ENCODE assay signal across 10 mouse cellular contexts in genomic region chr2:25145346-25145745, GRCm38 (mm10). TPM values are rescaled to one million over a fixed set of nuclear protein-coding genes. Genes with fewer than 3 reads are reported as not detected.
A peak's percentile ranks its signal among the peaks of the same experiment; 100 is the strongest.
DNase-seq lines count a peak whose midpoint lies in the region; ATAC-seq and TF ChIP-seq lines count a peak whose summit lies in the region.
"Had no signal": no experiment of that assay in that cellular context is flagged by ENCODE, and none has a peak within 500 bp of the region (broad histone marks: within the 10 kb centered on the region; RNA-seq: fewer than 3 reads in every experiment).

No protein-coding gene starts in this region.

- no peaks in the 10 kb centered on the region for H3K27me3 ChIP-seq in embryonic facial prominence, embryonic 14.5 days (replicated peaks; ENCODE audit: control insufficient read depth, insufficient read depth, low read length)
- H3K27me3 ChIP-seq in embryonic facial prominence, embryonic 10.5 days (replicated peaks; ENCODE audit: low read depth, poor library complexity, severe bottlenecking), result no peaks in the 10 kb centered on the region
- no peaks in the 10 kb centered on the region for H3K27me3 ChIP-seq in heart, embryonic 15.5 days
- no peaks in the 10 kb centered on the region for H3K27me3 ChIP-seq in liver, postnatal 0 days (ENCODE audit: insufficient read depth, low read length)

- no peak for ATAC-seq in embryonic facial prominence, embryonic 14.5 days (ENCODE audit: low read depth)
- peak; percentile 42 for ATAC-seq in heart, embryonic 15.5 days (replicated peaks; ENCODE audit: insufficient number of reproducible peaks, insufficient read depth, low FRiP score, low read depth)
- peak; percentile 35 for ATAC-seq in liver, postnatal 0 days

- no peak overlapping the region for H3K9ac ChIP-seq in embryonic facial prominence, embryonic 14.5 days (ENCODE audit: low read depth, low read length)
- H3K9ac ChIP-seq in heart, embryonic 15.5 days, result no peak overlapping the region
- no peak overlapping the region for H3K9ac ChIP-seq in liver, postnatal 0 days (replicated peaks)

- WGBS in embryonic facial prominence, embryonic 14.5 days, result 78% methylated on average over 6 of the region's 6 CpGs
- 82% methylated on average over 6 of the region's 6 CpGs for WGBS in embryonic facial prominence, embryonic 10.5 days
- 60% methylated on average over 6 of the region's 6 CpGs for WGBS in heart, embryonic 15.5 days
- WGBS in liver, postnatal 0 days (ENCODE audit: insufficient replicate concordance), result 77% methylated on average over 6 of the region's 6 CpGs

- no peak for TF ChIP-seq EP300 in liver, postnatal 0 days (IDR thresholded peaks at IDR 0.05; ENCODE audit: low read depth)

- H3K4me1 ChIP-seq in embryonic facial prominence, embryonic 14.5 days (ENCODE audit: control insufficient read depth, insufficient read depth, low read length), result no peaks in the 10 kb centered on the region
- H3K4me1 ChIP-seq in embryonic facial prominence, embryonic 10.5 days, result no peaks in the 10 kb centered on the region
- H3K4me1 ChIP-seq in heart, embryonic 15.5 days (replicated peaks), result peaks cover 12% of the 10 kb centered on the region
- H3K4me1 ChIP-seq in liver, postnatal 0 days (ENCODE audit: insufficient read depth), result peaks cover 8% of the 10 kb centered on the region

- no peak for TF ChIP-seq CTCF in liver, postnatal 0 days (IDR thresholded peaks at IDR 0.05; ENCODE audit: low read depth)

- peak; percentile 32 for DNase-seq in embryonic facial prominence, embryonic 14.5 days (ENCODE audit: low spot score)
- no peak for DNase-seq in embryonic facial prominence, embryonic 10.5 days (ENCODE audit: low spot score)
- DNase-seq in NIH3T3 (ENCODE audit: low read depth), result peak; percentile 26
- no peak for DNase-seq in liver, postnatal 0 days
- no peak for DNase-seq in yolk sac, embryonic 10.5 days (ENCODE audit: low spot score)
- DNase-seq in thymus, postnatal 10 days (ENCODE audit: low spot score in 2 of 2), result no peak
- DNase-seq in natural killer cell, adult 2 months (ENCODE audit: low spot score in 2 of 2), result no peak
- DNase-seq: cerebellum, adult 2 months had no signal

- H3K27ac ChIP-seq in embryonic facial prominence, embryonic 14.5 days (replicated peaks; ENCODE audit: low read depth, low read length), result no peak overlapping the region
- no peak overlapping the region for H3K27ac ChIP-seq in embryonic facial prominence, embryonic 10.5 days (replicated peaks)
- peak overlapping the region; percentile 42; the same call in 1 of the 2 replicates for H3K27ac ChIP-seq in heart, embryonic 15.5 days
- H3K27ac ChIP-seq in liver, postnatal 0 days (ENCODE audit: low read depth), result no peak overlapping the region

- H3K4me2 ChIP-seq in embryonic facial prominence, embryonic 14.5 days (ENCODE audit: low read depth, low read length), result no peak overlapping the region
- no peak overlapping the region for H3K4me2 ChIP-seq in heart, embryonic 15.5 days
- H3K4me2 ChIP-seq in liver, postnatal 0 days (ENCODE audit: low read depth, low read length), result no peak overlapping the region

- no peaks in the 10 kb centered on the region for H3K9me3 ChIP-seq in embryonic facial prominence, embryonic 14.5 days (ENCODE audit: control insufficient read depth, low read length)
- no peaks in the 10 kb centered on the region for H3K9me3 ChIP-seq in embryonic facial prominence, embryonic 10.5 days
- H3K9me3 ChIP-seq in heart, embryonic 15.5 days (replicated peaks), result no peaks in the 10 kb centered on the region
- no peaks in the 10 kb centered on the region for H3K9me3 ChIP-seq in liver, postnatal 0 days (ENCODE audit: low read length)

- no peaks in the 10 kb centered on the region for H3K36me3 ChIP-seq in embryonic facial prominence, embryonic 14.5 days (ENCODE audit: control insufficient read depth, insufficient read depth, low read length)
- no peaks in the 10 kb centered on the region for H3K36me3 ChIP-seq in embryonic facial prominence, embryonic 10.5 days (replicated peaks)
- no peaks in the 10 kb centered on the region for H3K36me3 ChIP-seq in heart, embryonic 15.5 days
- no peaks in the 10 kb centered on the region for H3K36me3 ChIP-seq in liver, postnatal 0 days (replicated peaks; ENCODE audit: insufficient read depth, low read length)

- H3K4me3 ChIP-seq in embryonic facial prominence, embryonic 14.5 days (ENCODE audit: low read depth, low read length), result no peak overlapping the region
- H3K4me3 ChIP-seq in embryonic facial prominence, embryonic 10.5 days, result no peak overlapping the region
- no peak overlapping the region for H3K4me3 ChIP-seq in heart, embryonic 15.5 days
- no peak overlapping the region for H3K4me3 ChIP-seq in liver, postnatal 0 days (ENCODE audit: low read depth, low read length)

RNA-seq across cellular contexts. Expression of gene Nrarp, which starts 35.2 kb away (rescaled TPM):
- 16.5 and 20.9 TPM in 2 replicates for polyA plus RNA-seq in embryonic facial prominence, embryonic 14.5 days (2014; fragmentation: Nextera tagmentation; extraction: Ambion mirVana)
- polyA plus RNA-seq in embryonic facial prominence, embryonic 10.5 days (2016; fragmentation: Nextera tagmentation; extraction: Ambion mirVana), result 19.8 and 26.6 TPM in 2 replicates
- 17.3 and 19.0 TPM in 2 replicates for polyA plus RNA-seq in heart, embryonic 15.5 days (2015; fragmentation: Nextera tagmentation; extraction: Ambion mirVana)
- 1.3 and 1.7 TPM in 2 replicates for polyA plus RNA-seq in liver, postnatal 0 days (2015; fragmentation: Nextera tagmentation; extraction: Ambion mirVana)

RNA-seq across cellular contexts. Expression of gene Noxa1, which starts 50.4 kb away (rescaled TPM):
- polyA plus RNA-seq in embryonic facial prominence, embryonic 14.5 days (2014; fragmentation: Nextera tagmentation; extraction: Ambion mirVana), result 0.38 and 0.71 TPM in 2 replicates
- polyA plus RNA-seq in embryonic facial prominence, embryonic 10.5 days (2016; fragmentation: Nextera tagmentation; extraction: Ambion mirVana), result 0.21 and 0.24 TPM in 2 replicates
- polyA plus RNA-seq in heart, embryonic 15.5 days (2015; fragmentation: Nextera tagmentation; extraction: Ambion mirVana), result 0.15 and 0.16 TPM in 2 replicates
- 0.52 and 0.59 TPM in 2 replicates for polyA plus RNA-seq in liver, postnatal 0 days (2015; fragmentation: Nextera tagmentation; extraction: Ambion mirVana)
- polyA plus RNA-seq: cerebellum, adult 2 months; neural tube, embryonic 14.5 days had no signal

RNA-seq across cellular contexts. Expression of gene Tor4a, which starts 51.3 kb away (rescaled TPM):
- polyA plus RNA-seq in embryonic facial prominence, embryonic 14.5 days (2014; fragmentation: Nextera tagmentation; extraction: Ambion mirVana), result 7.5 and 7.8 TPM in 2 replicates
- 2.2 and 2.4 TPM in 2 replicates for polyA plus RNA-seq in embryonic facial prominence, embryonic 10.5 days (2016; fragmentation: Nextera tagmentation; extraction: Ambion mirVana)
- polyA plus RNA-seq in heart, embryonic 15.5 days (2015; fragmentation: Nextera tagmentation; extraction: Ambion mirVana), result 5.8 and 10.3 TPM in 2 replicates
- polyA plus RNA-seq in liver, postnatal 0 days (2015; fragmentation: Nextera tagmentation; extraction: Ambion mirVana), result 5.4 and 6.0 TPM in 2 replicates

Comparison
In these comparisons a context has a peak if more than half of its experiments do, and no peak if none do; other contexts are left out.
1. DNase-seq: peak in embryonic facial prominence, embryonic 14.5 days (single experiment) and NIH3T3 (single experiment); none in embryonic facial prominence, embryonic 10.5 days (single experiment), liver, postnatal 0 days (single experiment), yolk sac, embryonic 10.5 days (single experiment), thymus, postnatal 10 days (0 of 2) and natural killer cell, adult 2 months (0 of 2).